Mouse (Mus musculus): ENCODE data around the gene Gpr68. TPM values are rescaled to one million over a fixed set of nuclear protein-coding genes. Genes with fewer than 3 reads are reported as not detected.

The Gpr68 gene
- polyA plus RNA-seq (2015; fragmentation: Nextera tagmentation; extraction: Ambion mirVana), result 0.15 and 0.21 TPM in 2 replicates

DNA sequence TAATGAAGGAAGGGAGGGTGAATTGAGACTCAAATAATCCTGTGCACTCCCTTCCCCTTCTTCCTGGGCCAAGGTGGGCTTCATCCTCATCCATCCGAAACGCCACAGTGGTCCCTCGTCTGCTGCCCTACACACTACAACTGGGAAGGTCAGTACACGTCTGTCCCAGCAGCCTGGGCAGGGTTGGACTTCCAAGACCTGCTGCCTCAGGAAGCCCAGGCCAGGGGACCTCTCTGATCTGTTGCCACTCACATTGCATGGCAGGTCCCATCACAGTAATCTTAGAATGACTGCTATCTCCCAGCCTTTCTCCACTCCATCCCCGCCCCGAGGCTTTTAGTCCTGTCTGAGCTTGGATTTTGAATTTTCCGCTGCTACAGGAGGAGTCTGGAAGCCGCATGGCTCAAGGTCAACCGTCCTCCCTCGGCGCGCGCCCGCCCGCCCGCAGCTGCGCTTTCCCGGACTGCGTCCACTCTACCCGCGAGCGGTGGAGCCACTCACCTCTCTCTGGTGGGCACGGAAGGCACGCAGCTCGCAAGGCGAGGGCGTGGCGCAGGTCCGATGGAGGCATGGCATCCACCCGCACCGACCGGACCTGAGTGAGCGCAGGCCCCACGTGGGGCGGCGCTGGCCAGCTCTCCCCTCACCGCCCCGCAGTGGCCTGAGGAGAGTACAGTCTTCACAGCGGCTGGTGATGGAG, at the start of gene Gpr68:
Gene Gpr68 (minus strand): TSS at position 601 of the 700 bp plus-strand sequence.
- Histone ChIP-seq H3K9me3 (ENCODE audit: low read length) (no peaks in the 10 kb centered on the region), H3K4me2 (replicated peaks; ENCODE audit: low read depth, low read length) (peak within 1 kb of the TSS; percentile 60), H3K4me1 (ENCODE audit: insufficient read depth, low read depth, low read length) (peaks cover 5% of the 10 kb centered on the region; the same call in 1 of the 2 replicates), H3K27ac (ENCODE audit: low read length) (no peak within 1 kb of the TSS), H3K36me3 (ENCODE audit: insufficient read depth, low read length) (no peaks in the 10 kb centered on the region), H3K9ac (replicated peaks; ENCODE audit: low read depth) (no peak within 1 kb of the TSS), H3K4me3 (ENCODE audit: low read depth, low read length) (peak within 1 kb of the TSS; percentile 20), H3K27me3 (replicated peaks; ENCODE audit: insufficient read depth, low read length) (0 out of 2 replicates have a peak, but pooled peaks cover 5% of the 10 kb centered on the region)
- WGBS, result 7% methylated on average over 38 of the region's 39 CpGs
- no peak for TF ChIP-seq EP300 (IDR thresholded peaks at IDR 0.05)
- TF ChIP-seq CTCF (IDR thresholded peaks at IDR 0.05), result 0 out of 2 replicates have a peak, but pooled peaks have one; percentile 15
- DNase-seq (ENCODE audit: low spot score) (peak; percentile 25), ATAC-seq (peak; percentile 74)

DNA sequence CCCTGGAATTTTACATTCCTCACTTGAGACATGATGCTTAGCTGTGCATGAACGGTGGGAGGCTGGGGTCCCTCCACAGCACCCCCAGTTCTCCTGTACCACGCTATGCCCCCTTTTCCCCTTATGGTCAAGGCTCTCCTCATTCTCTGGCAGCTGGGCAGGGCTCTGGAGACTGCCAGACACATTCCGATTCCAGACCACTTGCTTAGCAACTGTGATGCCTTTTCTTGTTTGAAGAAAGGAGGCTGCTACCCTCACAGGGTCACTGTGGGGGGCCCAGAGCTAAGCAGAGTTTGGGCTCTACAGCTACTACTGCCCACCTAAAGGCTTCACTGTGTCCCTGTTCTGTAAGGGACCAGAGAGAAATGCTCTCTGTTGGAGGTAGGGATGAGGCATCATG, 49.3 kb upstream of the Gpr68 start:
- ATAC-seq, result no peak
- WGBS, result 74% methylated on average over 3 of the region's 3 CpGs

DNA sequence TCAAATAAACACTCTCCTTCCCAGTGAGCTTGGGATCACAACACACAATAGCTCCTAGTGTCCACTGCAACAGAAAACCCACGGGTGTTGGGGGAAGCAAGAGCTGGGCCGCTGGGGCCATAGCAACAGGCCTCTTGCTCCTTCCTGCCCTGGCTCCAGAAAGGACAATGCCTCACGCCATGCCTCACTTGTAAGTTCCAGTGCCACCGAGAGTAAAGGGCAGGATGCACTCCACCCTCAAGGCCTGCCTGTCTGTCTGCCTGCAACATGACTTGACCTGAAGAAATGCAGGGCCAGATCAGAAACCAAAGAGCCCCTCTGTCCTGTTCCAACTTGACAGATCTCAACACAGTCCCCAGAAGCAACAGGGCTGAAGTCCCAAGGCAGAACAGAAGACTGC, 48.8 kb upstream of the Gpr68 start:
- TF ChIP-seq EP300 (IDR thresholded peaks at IDR 0.05), result no peak
- TF ChIP-seq CTCF (IDR thresholded peaks at IDR 0.05), result no peak
- Histone ChIP-seq H3K9ac (replicated peaks; ENCODE audit: low read depth) (no peak overlapping the region), H3K4me2 (replicated peaks; ENCODE audit: low read depth, low read length) (no peak overlapping the region), H3K4me1 (ENCODE audit: insufficient read depth, low read depth, low read length) (peaks cover 6% of the 10 kb centered on the region; the same call in 1 of the 2 replicates), H3K9me3 (ENCODE audit: low read length) (no peaks in the 10 kb centered on the region), H3K27ac (ENCODE audit: low read length) (no peak overlapping the region), H3K4me3 (ENCODE audit: low read depth, low read length) (no peak overlapping the region), H3K27me3 (replicated peaks; ENCODE audit: insufficient read depth, low read length) (no peaks in the 10 kb centered on the region), H3K36me3 (ENCODE audit: insufficient read depth, low read length) (no peaks in the 10 kb centered on the region)
- WGBS, result 59% methylated on average over 4 of the region's 4 CpGs
- ATAC-seq (no peak), DNase-seq (ENCODE audit: low spot score) (peak; percentile 25)

More for the DNA sequence above, 49.3 kb upstream of the Gpr68 start:
- no peaks in the 10 kb centered on the region for H3K27me3 ChIP-seq (replicated peaks; ENCODE audit: insufficient read depth, low read length)
- DNase-seq (ENCODE audit: low spot score), result no peak
- H3K4me1 ChIP-seq (ENCODE audit: insufficient read depth, low read depth, low read length), result peaks cover 5% of the 10 kb centered on the region; the same call in 1 of the 2 replicates
- no peak overlapping the region for H3K4me2 ChIP-seq (replicated peaks; ENCODE audit: low read depth, low read length)
- no peak overlapping the region for H3K4me3 ChIP-seq (ENCODE audit: low read depth, low read length)
- no peak overlapping the region for H3K27ac ChIP-seq (ENCODE audit: low read length)
- H3K9ac ChIP-seq (replicated peaks; ENCODE audit: low read depth), result no peak overlapping the region
- H3K36me3 ChIP-seq (ENCODE audit: insufficient read depth, low read length), result no peaks in the 10 kb centered on the region
- TF ChIP-seq CTCF (IDR thresholded peaks at IDR 0.05) (no peak), EP300 (IDR thresholded peaks at IDR 0.05) (no peak)
- H3K9me3 ChIP-seq (ENCODE audit: low read length), result no peaks in the 10 kb centered on the region

DNA sequence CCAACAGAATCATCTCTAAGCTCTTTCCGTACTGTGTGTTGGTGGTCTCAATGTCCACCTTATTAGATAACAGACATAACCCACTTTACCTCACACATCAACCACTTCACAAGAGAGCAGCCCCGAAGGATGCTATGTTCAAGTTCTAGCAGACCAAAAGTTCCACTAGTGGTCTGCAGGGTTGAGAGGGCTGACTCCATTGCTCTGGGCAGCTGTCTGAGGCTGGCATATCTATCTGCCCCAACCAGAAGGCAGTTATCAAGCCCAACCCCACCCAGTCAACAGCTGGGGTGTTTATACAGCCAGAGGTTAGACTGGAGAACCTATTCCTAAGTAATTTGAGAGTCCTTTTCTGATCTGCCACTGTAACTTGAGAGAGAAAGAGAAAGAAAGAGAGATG, 48.0 kb upstream of the Gpr68 start:
- WGBS, result 92% methylated on average over 2 of the region's 2 CpGs
- TF ChIP-seq EP300 (IDR thresholded peaks at IDR 0.05) (no peak), CTCF (IDR thresholded peaks at IDR 0.05) (no peak)
- no peak overlapping the region for H3K4me3 ChIP-seq (ENCODE audit: low read depth, low read length)
- no peaks in the 10 kb centered on the region for H3K27me3 ChIP-seq (replicated peaks; ENCODE audit: insufficient read depth, low read length)
- H3K4me2 ChIP-seq (replicated peaks; ENCODE audit: low read depth, low read length), result no peak overlapping the region
- no peak for DNase-seq (ENCODE audit: low spot score)
- H3K36me3 ChIP-seq (ENCODE audit: insufficient read depth, low read length), result no peaks in the 10 kb centered on the region
- no peak for ATAC-seq
- H3K4me1 ChIP-seq (ENCODE audit: insufficient read depth, low read depth, low read length), result peaks cover 6% of the 10 kb centered on the region; the same call in 1 of the 2 replicates
- no peak overlapping the region for H3K9ac ChIP-seq (replicated peaks; ENCODE audit: low read depth)
- H3K9me3 ChIP-seq (ENCODE audit: low read length), result no peaks in the 10 kb centered on the region
- H3K27ac ChIP-seq (ENCODE audit: low read length), result no peak overlapping the region

DNA sequence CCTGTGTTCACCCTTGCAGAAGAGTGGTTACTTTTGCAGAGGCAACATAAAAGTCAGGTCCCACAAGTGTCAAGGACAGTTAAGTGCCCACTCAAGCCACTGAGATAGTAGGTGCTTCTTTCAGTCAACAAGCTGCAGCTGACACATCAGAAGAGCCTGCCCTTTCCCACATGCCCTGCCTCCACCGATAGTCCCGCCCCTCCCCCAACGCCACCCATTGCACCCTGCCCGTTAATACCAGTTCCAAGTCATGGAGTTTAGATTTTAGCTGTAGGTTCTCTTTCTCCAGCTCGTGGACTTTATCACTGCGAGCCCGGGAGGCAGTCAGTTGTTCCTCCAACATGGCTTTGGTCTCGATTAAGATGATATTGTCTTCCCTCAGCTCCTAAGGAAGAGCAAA, 45.9 kb upstream of the Gpr68 start:
- Histone ChIP-seq H3K27me3 (replicated peaks; ENCODE audit: insufficient read depth, low read length) (no peaks in the 10 kb centered on the region), H3K27ac (ENCODE audit: low read length) (no peak overlapping the region), H3K4me3 (ENCODE audit: low read depth, low read length) (no peak overlapping the region), H3K36me3 (ENCODE audit: insufficient read depth, low read length) (no peaks in the 10 kb centered on the region), H3K4me1 (ENCODE audit: insufficient read depth, low read depth, low read length) (peaks cover 6% of the 10 kb centered on the region; the same call in 1 of the 2 replicates), H3K9ac (replicated peaks; ENCODE audit: low read depth) (no peak overlapping the region), H3K9me3 (ENCODE audit: low read length) (no peaks in the 10 kb centered on the region), H3K4me2 (replicated peaks; ENCODE audit: low read depth, low read length) (no peak overlapping the region)
- 53% methylated on average over 8 of the region's 8 CpGs for WGBS
- ATAC-seq (no peak), DNase-seq (ENCODE audit: low spot score) (no peak)
- no peak for TF ChIP-seq EP300 (IDR thresholded peaks at IDR 0.05)
- no peak for TF ChIP-seq CTCF (IDR thresholded peaks at IDR 0.05)

DNA sequence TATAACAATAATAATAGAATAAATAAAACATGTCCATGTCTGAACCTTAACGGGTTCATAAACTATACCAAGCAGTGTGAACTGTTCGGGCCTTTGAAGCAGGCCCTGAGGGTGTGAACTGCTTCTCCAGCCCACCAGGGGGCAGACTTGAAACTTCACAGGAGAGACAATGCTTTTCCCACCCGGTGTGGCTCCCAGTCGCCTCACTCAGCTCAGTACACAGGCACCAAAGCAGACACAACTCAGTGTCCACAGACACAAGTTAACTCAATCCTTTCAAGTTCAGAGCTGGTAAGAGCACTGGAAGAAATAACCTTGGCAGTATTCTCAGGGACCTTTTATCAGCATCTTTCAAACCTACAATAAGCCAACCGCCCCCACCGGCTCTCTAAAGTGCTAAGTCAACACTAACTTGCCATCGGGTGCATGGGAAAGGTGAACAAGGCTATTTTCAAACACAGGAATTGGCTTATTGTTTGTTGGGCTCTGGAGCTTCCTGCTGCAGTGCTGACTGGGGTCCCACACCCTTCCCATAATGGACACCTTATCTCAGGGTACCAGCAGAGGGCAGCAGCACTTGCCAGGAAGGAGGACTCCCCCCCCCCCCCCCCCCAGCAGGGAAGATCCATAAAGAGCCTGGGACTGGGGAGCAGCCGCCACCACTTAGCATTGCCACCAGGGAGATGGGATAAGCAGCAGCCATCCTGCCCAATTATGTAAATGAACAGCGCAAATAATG, 44.4 kb upstream of the Gpr68 start:
- WGBS, result 20% methylated on average over 9 of the region's 9 CpGs
- DNase-seq (ENCODE audit: low spot score) (peak; percentile 86), ATAC-seq (peak; percentile 82)
- no peaks in the 10 kb centered on the region for H3K9me3 ChIP-seq (ENCODE audit: low read length)
- no peak overlapping the region for H3K4me3 ChIP-seq (ENCODE audit: low read depth, low read length)
- peaks cover 6% of the 10 kb centered on the region; the same call in 1 of the 2 replicates for H3K4me1 ChIP-seq (ENCODE audit: insufficient read depth, low read depth, low read length)
- no peak overlapping the region for H3K27ac ChIP-seq (ENCODE audit: low read length)
- no peak overlapping the region for H3K4me2 ChIP-seq (replicated peaks; ENCODE audit: low read depth, low read length)
- TF ChIP-seq EP300 (IDR thresholded peaks at IDR 0.05), result peak; percentile 61
- peak; percentile 81 for TF ChIP-seq CTCF (IDR thresholded peaks at IDR 0.05)
- no peaks in the 10 kb centered on the region for H3K27me3 ChIP-seq (replicated peaks; ENCODE audit: insufficient read depth, low read length)
- no peak overlapping the region for H3K9ac ChIP-seq (replicated peaks; ENCODE audit: low read depth)
- 0 out of 2 replicates have a peak, but pooled peaks cover 3% of the 10 kb centered on the region for H3K36me3 ChIP-seq (ENCODE audit: insufficient read depth, low read length)
